Mouse (Mus musculus) cerebellum, adult (tissue): ENCODE data around the gene Tnik.
A peak's percentile ranks its signal among the peaks of the same experiment; 100 is the strongest.

Experiments used
- ATAC-seq: cut with Nextera tagmentation; 2 replicates; pipeline ENCODE4 v1.9.2; 2017; ENCODE audit warnings: mild to moderate bottlenecking, moderate library complexity, mixed read lengths; ENCODE audit not compliant: insufficient number of reproducible peaks, low FRiP score, low TSS enrichment

Tnik gene

GRCm38 (mm10) chr3:28392542-28392941, 129.5 kb downstream of the Tnik start:
- no peak for ATAC-seq

- no peak for ATAC-seq
Measured at GRCm38 (mm10) chr3:28398781-28399180, 135.8 kb downstream of the Tnik start.

GRCm38 (mm10) chr3:28399593-28400216, 136.7 kb downstream of the Tnik start:
- ATAC-seq: no peak

DNA sequence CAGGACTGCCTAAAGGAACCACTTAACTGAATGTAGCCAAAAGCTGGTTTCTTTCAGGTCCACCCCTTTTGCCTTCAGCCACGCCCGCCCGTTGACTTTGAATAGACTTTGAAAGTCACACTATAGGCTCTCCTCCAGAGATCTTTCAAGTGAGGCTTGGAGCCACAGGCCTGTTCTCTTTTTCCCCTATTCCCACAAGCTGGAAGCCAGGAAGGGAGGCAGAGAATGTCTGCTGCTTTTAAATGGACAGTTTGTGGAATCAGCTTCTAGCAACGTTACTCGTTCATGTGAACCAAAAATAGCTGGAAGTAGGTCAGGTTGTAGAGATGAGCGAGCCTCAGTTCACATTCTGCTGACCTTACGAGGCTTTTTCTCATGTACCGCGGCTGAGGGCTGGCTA, 138.3 kb downstream of the Tnik start:
- ATAC-seq: 0 out of 2 replicates have a peak, but pooled peaks have one; percentile 11

DNA sequence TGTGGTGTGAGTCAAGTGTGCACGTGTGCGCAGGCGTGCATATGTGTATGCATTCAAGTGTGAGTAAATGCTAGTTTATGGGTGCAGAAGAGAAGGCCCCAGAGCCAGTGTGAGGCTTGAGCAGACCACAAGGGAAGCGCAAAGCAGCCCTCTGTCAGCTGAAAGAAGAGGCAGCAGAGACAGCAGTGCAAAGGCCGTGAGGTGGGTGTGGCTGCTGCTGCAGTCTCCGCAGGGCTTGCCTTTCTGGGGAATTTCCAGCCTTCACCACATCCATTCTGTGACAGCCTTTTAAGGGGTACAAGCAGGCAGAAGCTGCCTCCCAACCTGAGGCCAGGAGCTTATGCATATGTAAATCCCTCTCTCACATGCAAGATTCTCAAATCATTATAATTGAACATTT, 139.2 kb downstream of the Tnik start:
- no peak for ATAC-seq

DNA sequence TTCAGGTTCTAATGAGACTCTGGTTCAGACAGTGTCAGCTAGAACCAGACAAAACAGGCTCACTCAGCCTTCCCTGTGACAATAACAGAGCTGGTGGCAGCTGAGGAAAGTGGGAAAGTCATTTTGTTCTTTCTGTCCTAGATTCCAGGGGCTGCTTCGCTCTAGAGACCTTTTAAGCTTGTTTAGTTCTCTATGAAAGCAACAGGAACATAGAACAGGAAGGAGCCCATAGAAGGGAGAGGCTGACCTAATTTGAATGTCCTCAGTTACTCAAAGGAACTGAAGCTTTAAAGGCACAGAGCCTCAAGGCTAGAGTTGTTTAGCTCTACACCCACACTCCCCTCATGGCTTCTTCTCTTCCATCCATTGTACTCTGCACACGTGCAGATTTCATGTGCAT, 142.4 kb downstream of the Tnik start:
- no peak for ATAC-seq

GRCm38 (mm10) chr3:28408859-28409459, 145.9 kb downstream of the Tnik start:
- ATAC-seq: peak; percentile 81

GRCm38 (mm10) chr3:28410269-28410668, 147.3 kb downstream of the Tnik start:
- ATAC-seq: no peak

GRCm38 (mm10) chr3:28415986-28416385, 153.0 kb downstream of the Tnik start:
- no peak for ATAC-seq

GRCm38 (mm10) chr3:28417091-28417715, 154.2 kb downstream of the Tnik start:
- ATAC-seq: no peak

- peak; percentile 56; the same call in 1 of the 2 replicates for ATAC-seq
Measured at GRCm38 (mm10) chr3:28420194-28420593, 157.2 kb downstream of the Tnik start.

- no peak for ATAC-seq
Measured at GRCm38 (mm10) chr3:28420698-28421097, 157.7 kb downstream of the Tnik start.

DNA sequence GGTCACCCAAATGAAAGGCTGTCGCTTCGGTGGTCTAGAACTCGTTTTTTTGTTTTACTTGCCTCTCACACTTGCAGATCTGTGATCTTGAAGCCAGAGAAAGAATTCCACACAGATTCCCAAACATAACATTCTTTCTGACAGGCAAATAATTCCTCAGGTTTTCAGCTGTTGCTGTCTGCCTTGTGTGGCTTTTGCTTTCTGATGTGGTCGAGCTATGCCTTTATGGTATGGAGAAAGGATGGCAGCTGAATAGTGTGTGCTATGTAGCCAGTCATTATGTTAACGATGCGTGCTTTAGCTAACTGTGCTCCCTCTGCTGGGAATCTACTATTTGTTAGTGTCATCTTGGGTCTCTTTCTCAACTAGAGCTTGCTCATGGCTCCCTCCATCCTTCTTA, 158.8 kb downstream of the Tnik start:
- ATAC-seq: no peak

- no peak for ATAC-seq
Measured at GRCm38 (mm10) chr3:28422221-28422620, 159.2 kb downstream of the Tnik start.

- no peak for ATAC-seq
Measured at GRCm38 (mm10) chr3:28425911-28426310, 162.9 kb downstream of the Tnik start.

DNA sequence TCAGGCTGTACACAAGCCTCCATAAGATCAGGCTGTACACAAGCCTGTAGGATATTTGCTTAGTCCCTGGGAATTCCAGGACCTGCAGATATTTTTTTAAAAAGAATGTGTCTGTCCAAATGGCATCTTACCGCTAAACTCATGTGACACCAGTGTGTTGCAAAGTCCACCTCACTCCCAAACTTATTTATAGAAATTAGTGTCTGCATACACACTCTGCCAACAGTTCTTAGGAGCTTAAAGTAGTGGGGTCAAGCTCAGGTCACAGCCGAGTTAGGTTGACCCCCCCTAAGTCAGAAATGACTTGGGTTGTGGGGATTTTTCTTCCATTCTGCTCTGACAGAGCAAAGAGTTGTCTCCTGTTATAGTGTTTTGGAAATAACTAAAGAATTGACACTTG, 168.4 kb downstream of the Tnik start:
- no peak for ATAC-seq

DNA sequence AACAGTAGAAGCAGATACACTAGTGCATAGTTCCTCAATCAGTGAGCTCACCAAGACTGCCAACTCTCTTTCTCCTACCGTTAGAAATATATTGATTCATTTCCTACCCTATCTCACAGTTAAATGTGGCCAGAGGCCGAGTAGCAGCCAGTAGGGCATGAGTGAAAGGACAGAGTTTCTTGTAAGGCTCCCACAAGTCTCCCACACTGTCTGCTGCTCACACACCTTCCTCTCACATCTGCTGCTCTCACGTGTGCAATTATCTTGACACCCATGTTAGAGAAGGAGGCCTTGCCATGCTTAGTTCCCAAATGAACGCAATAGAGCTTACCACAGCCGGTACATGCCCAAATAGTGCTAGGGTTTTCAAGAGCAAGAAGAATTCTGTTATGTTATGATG, 169.3 kb downstream of the Tnik start:
- no peak for ATAC-seq

GRCm38 (mm10) chr3:28435478-28435877, 172.5 kb downstream of the Tnik start:
- ATAC-seq: no peak

- ATAC-seq: no peak
Measured at GRCm38 (mm10) chr3:28437429-28437828, 174.4 kb downstream of the Tnik start.

DNA sequence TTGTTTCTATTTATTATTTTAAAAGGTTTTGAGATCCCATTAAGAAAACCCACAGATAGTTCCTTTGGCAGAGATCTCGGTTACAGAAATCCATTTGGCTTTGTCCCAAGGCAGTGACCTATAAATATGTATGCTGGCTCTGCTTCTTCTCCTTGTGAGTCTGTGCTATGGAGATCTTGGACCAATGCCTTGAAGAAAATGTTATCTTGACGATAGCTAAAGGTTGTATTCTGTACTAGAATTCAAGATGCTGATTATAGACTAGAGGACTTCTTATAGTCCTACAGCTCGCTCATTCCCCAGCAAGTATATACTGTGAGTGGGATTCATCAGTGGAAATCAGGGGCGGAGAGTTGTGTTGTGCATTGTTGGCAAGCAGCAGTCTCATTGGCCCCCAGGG, 178.5 kb downstream of the Tnik start:
- ATAC-seq: peak; percentile 34; the same call in 1 of the 2 replicates

DNA sequence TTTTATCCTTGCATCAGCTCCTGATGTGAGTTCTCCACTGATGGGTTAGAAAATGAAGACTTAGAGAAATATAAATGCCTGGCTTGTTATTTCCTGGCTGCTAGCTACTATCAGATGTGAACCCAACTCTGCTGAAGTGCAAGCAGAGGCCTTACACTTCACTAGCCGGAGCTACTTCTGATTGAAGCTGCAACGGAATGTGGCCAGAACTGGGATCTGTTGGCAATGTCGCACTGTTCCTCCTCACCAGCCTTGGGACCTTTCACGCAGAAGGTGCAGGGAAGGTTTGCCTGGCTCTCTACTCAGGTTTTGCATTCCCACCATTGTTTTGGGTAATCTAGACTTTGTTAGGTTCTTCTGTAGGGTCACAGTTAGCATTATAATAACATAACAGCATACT, 179.1 kb downstream of the Tnik start:
- ATAC-seq: no peak

- ATAC-seq: no peak
Measured at GRCm38 (mm10) chr3:28447950-28448349, 184.9 kb downstream of the Tnik start.
